Mouse (Mus musculus) gastrocnemius, adult 18-20 months (tissue): ENCODE results near the gene 3425401B19Rik. TPM values are rescaled to one million over a fixed set of nuclear protein-coding genes. Genes with fewer than 3 reads are reported as not detected.

ENCODE experiments used
- DNase-seq: peaks from one replicate; pipeline ENCODE4 v3.0.0; 2021; ENCODE audit warnings: low spot score
- long read RNA-seq, 2 experiments: library from polyadenylated mRNA; stranded (forward); transcript quantifications; one replicate each; pipeline ENCODE4 v2.0.0; 2021
- total RNA-seq, 2 experiments: library from RNA; stranded (reverse); gene quantifications; 2 replicates each; pipeline ENCODE4 v1.2.3; 2021

The 3425401B19Rik gene
- total RNA-seq = 100 to 1,000 TPM; 355 to 389 TPM
- long read RNA-seq, experiment 1, full-length matches to known transcripts = 4 of 46 reads
- long read RNA-seq, experiment 1, partial matches to known transcripts = 2 of 46 reads
- long read RNA-seq, experiment 1, other reads (novel, unspliced or antisense) = 40 of 46 reads
- long read RNA-seq, experiment 2, full-length matches to known transcripts = 5 of 61 reads
- long read RNA-seq, experiment 2, partial matches to known transcripts = 1 of 61 reads
- long read RNA-seq, experiment 2, other reads (novel, unspliced or antisense) = 55 of 61 reads

- DNase-seq = peak; percentile 76
These were observed at the start of gene 3425401B19Rik for GRCm38 (mm10) chr14:32685124-32685826. 3425401B19Rik (minus strand) TSS chr14:32685293.

- no peak for DNase-seq
These were observed 47.9 kb upstream of the 3425401B19Rik start for GRCm38 (mm10) chr14:32732961-32733360.

- DNase-seq = no peak
These were observed 41.8 kb upstream of the 3425401B19Rik start for GRCm38 (mm10) chr14:32726864-32727263.

- DNase-seq = no peak
These were observed 36.4 kb upstream of the 3425401B19Rik start for GRCm38 (mm10) chr14:32721461-32721860.

- DNase-seq = no peak
These were observed 31.8 kb upstream of the 3425401B19Rik start for GRCm38 (mm10) chr14:32716763-32717439.

GRCm38 (mm10) chr14:32715489-32715888, 30.4 kb upstream of the 3425401B19Rik start:
- DNase-seq = no peak

GRCm38 (mm10) chr14:32715076-32715475, 30.0 kb upstream of the 3425401B19Rik start:
- DNase-seq = no peak

GRCm38 (mm10) chr14:32709861-32710260, 24.8 kb upstream of the 3425401B19Rik start:
- DNase-seq = no peak

GRCm38 (mm10) chr14:32708756-32709155, 23.7 kb upstream of the 3425401B19Rik start:
- peak; percentile 83 for DNase-seq

- peak; percentile 88 for DNase-seq
These were observed 22.8 kb upstream of the 3425401B19Rik start for GRCm38 (mm10) chr14:32707938-32708337.

- peak; percentile 67 for DNase-seq
These were observed 15.9 kb upstream of the 3425401B19Rik start for GRCm38 (mm10) chr14:32700972-32701371.

GRCm38 (mm10) chr14:32698556-32698955, 13.5 kb upstream of the 3425401B19Rik start:
- no peak for DNase-seq

GRCm38 (mm10) chr14:32697774-32698173, 12.7 kb upstream of the 3425401B19Rik start:
- peak; percentile 69 for DNase-seq

- DNase-seq = no peak
These were observed 11.3 kb upstream of the 3425401B19Rik start for GRCm38 (mm10) chr14:32696344-32696743.

- no peak for DNase-seq
These were observed 10.8 kb upstream of the 3425401B19Rik start for GRCm38 (mm10) chr14:32695906-32696305.

- DNase-seq = no peak
These were observed 373 bp downstream of the 3425401B19Rik start for GRCm38 (mm10) chr14:32684735-32685105.

- DNase-seq = no peak
These were observed 935 bp downstream of the 3425401B19Rik start for GRCm38 (mm10) chr14:32683982-32684734.

- peak; percentile 74 for DNase-seq
These were observed 1.7 kb downstream of the 3425401B19Rik start for GRCm38 (mm10) chr14:32683251-32683838.

GRCm38 (mm10) chr14:32682536-32682935, 2.6 kb downstream of the 3425401B19Rik start:
- DNase-seq = no peak

- DNase-seq = no peak
These were observed 3.5 kb downstream of the 3425401B19Rik start for GRCm38 (mm10) chr14:32681603-32682002.

GRCm38 (mm10) chr14:32678565-32678964, 6.5 kb downstream of the 3425401B19Rik start:
- no peak for DNase-seq
